Mouse (Mus musculus): ENCODE measurements around the gene Olfr76. TPM values are rescaled to one million over a fixed set of nuclear protein-coding genes. Genes with fewer than 3 reads are reported as not detected.
"Not testable (repeated sequence)": the region's sequence is repeated elsewhere in the genome, so short reads cannot be mapped to it uniquely, and the experiment has no call there.

Gene Olfr76
- polyA plus RNA-seq (2016; fragmentation: Nextera tagmentation; extraction: Ambion mirVana), result not detected in 2 replicates

- Histone ChIP-seq H3K4me1 (no peaks in the 10 kb centered on the region), H3K9me3 (no peaks in the 10 kb centered on the region), H3K27me3 (replicated peaks) (no peaks in the 10 kb centered on the region), H3K9ac (no peak within 1 kb of the TSS), H3K27ac (no peak within 1 kb of the TSS), H3K4me3 (no peak within 1 kb of the TSS), H3K36me3 (no peaks in the 10 kb centered on the region), H3K4me2 (replicated peaks) (no peak within 1 kb of the TSS)
- WGBS, result 75% methylated on average over 3 of the region's 3 CpGs
- ATAC-seq (ENCODE audit: low FRiP score, low read depth), result no peak
Measured at GRCm38 (mm10) chr19:12123103-12123502, at the start of gene Olfr76. Gene Olfr76 (minus strand): TSS chr19:12123203.

DNA sequence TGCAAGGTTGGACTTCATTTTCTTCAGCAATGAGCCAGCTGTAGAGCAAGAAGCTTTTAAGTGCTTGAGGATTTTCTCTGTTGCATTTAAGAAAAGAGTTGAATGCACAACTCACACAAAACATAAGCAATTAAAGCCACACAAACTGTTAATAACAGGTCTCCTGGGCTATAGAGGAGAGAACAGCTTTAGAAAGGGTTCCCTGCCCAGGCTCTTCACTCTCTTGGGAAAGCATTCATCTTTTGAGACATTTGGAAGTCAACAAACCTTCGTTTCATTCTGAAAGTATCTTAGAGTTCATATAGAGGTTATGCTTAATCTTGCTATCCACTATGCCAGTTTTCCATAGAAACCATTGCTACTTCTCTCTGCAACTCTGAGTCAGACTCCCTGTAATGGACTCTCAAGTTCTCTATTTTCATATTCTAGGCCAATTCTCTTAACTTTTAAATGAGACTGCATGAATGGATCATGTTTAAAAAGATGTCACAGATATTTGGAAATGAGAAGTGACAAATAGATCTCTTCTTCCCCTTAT, 47.1 kb upstream of the Olfr76 start, which contains the start of gene Olfr1555-ps1:
Gene Olfr1555-ps1, minus strand, starts transcription at position 51 of the 538 bp plus-strand sequence.
- H3K27me3 ChIP-seq (replicated peaks); H3K36me3 ChIP-seq; H3K4me2 ChIP-seq (replicated peaks); H3K4me3 ChIP-seq; H3K9ac ChIP-seq; H3K4me1 ChIP-seq; H3K27ac ChIP-seq; ATAC-seq (ENCODE audit: low FRiP score, low read depth); H3K9me3 ChIP-seq: not testable (repeated sequence)
- WGBS, result 51% methylated on average over 1 of the region's 1 CpGs

DNA sequence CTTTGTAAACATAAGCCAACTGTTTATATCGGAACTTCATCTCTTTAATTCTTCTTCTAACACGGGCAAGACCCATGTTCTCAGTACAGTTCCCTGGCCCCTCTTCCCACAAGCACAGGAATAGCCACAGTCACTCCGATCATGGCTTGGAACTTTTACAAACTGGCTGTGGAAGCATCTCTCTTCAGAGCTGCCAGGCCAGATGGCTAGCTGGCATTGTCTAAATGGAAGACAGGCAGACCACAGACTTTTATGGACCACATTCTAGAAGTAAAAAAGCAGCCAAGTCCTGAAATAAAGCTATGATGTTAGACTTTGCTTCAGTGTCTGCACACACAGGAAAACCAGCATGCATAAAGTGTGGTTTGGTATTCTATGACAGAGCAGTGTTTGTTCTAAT, 22.4 kb upstream of the Olfr76 start:
- no peak overlapping the region for H3K4me3 ChIP-seq
- H3K4me1 ChIP-seq, result no peaks in the 10 kb centered on the region
- H3K9ac ChIP-seq, result no peak overlapping the region
- H3K36me3 ChIP-seq, result no peaks in the 10 kb centered on the region
- no peak overlapping the region for H3K27ac ChIP-seq
- WGBS, result 91% methylated on average over 3 of the region's 3 CpGs
- no peaks in the 10 kb centered on the region for H3K27me3 ChIP-seq (replicated peaks)
- H3K4me2 ChIP-seq (replicated peaks), result no peak overlapping the region
- no peaks in the 10 kb centered on the region for H3K9me3 ChIP-seq
- ATAC-seq (ENCODE audit: low FRiP score, low read depth), result no peak

DNA sequence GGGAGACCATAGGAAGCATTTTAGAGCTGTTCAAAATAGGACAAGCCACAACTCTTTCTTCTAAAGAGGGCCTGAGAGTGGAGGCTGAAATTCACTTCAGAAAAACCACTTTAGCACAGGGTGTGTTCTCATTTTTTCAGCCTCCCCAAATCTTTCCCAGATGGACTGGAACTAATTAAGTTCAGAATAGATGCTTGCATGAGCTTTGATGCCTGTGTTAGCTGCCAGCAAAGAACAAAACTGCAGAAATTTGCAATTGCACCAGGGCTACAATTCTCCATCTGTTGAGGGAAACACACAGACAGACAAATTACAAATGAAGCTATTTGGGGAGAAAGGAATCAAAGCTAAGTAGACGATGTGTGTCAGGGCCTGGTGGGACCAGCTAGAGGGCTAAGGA, 20.4 kb upstream of the Olfr76 start:
- H3K4me3 ChIP-seq, result no peak overlapping the region

GRCm38 (mm10) chr19:12134289-12134688, 11.3 kb upstream of the Olfr76 start:
- no peak overlapping the region for H3K4me2 ChIP-seq (replicated peaks)
- no peak overlapping the region for H3K27ac ChIP-seq
- no peaks in the 10 kb centered on the region for H3K4me1 ChIP-seq
- no peaks in the 10 kb centered on the region for H3K36me3 ChIP-seq
- ATAC-seq (ENCODE audit: low FRiP score, low read depth), result no peak
- no peaks in the 10 kb centered on the region for H3K9me3 ChIP-seq
- WGBS, result 35% methylated on average over 2 of the region's 2 CpGs
- no peak overlapping the region for H3K4me3 ChIP-seq
- no peaks in the 10 kb centered on the region for H3K27me3 ChIP-seq (replicated peaks)
- H3K9ac ChIP-seq, result no peak overlapping the region

More for the DNA sequence above, 20.4 kb upstream of the Olfr76 start:
- Histone ChIP-seq H3K27me3 (replicated peaks) (no peaks in the 10 kb centered on the region), H3K36me3 (no peaks in the 10 kb centered on the region), H3K9me3 (no peaks in the 10 kb centered on the region), H3K4me2 (replicated peaks) (no peak overlapping the region), H3K4me1 (no peaks in the 10 kb centered on the region), H3K27ac (no peak overlapping the region), H3K9ac (no peak overlapping the region)
- ATAC-seq (ENCODE audit: low FRiP score, low read depth), result no peak
- 44% methylated on average over 1 of the region's 1 CpGs for WGBS

- H3K36me3 ChIP-seq, result no peaks in the 10 kb centered on the region
- H3K27me3 ChIP-seq (replicated peaks), result no peaks in the 10 kb centered on the region
- no peak overlapping the region for H3K4me2 ChIP-seq (replicated peaks)
- ATAC-seq (ENCODE audit: low FRiP score, low read depth), result no peak
- no peaks in the 10 kb centered on the region for H3K9me3 ChIP-seq
- no peak overlapping the region for H3K27ac ChIP-seq
- no peak overlapping the region for H3K9ac ChIP-seq
- no peak overlapping the region for H3K4me3 ChIP-seq
- 92% methylated on average over 3 of the region's 3 CpGs for WGBS
- H3K4me1 ChIP-seq, result no peaks in the 10 kb centered on the region
Measured at GRCm38 (mm10) chr19:12116464-12116863, 6.5 kb downstream of the Olfr76 start.

- no peaks in the 10 kb centered on the region for H3K4me1 ChIP-seq
- no peaks in the 10 kb centered on the region for H3K9me3 ChIP-seq
- H3K27me3 ChIP-seq (replicated peaks), result no peaks in the 10 kb centered on the region
- H3K27ac ChIP-seq, result no peak within 1 kb of the TSS
- H3K4me2 ChIP-seq (replicated peaks), result no peak within 1 kb of the TSS
- no peak within 1 kb of the TSS for H3K4me3 ChIP-seq
- H3K36me3 ChIP-seq, result no peaks in the 10 kb centered on the region
- no peak within 1 kb of the TSS for H3K9ac ChIP-seq
- 90% methylated on average over 1 of the region's 1 CpGs for WGBS
- no peak for ATAC-seq (ENCODE audit: low FRiP score, low read depth)
Measured at GRCm38 (mm10) chr19:12115797-12116196, 7.2 kb downstream of the Olfr76 start, which contains the start of gene Olfr1428. Gene Olfr1428 (minus strand): TSS chr19:12115897.

DNA sequence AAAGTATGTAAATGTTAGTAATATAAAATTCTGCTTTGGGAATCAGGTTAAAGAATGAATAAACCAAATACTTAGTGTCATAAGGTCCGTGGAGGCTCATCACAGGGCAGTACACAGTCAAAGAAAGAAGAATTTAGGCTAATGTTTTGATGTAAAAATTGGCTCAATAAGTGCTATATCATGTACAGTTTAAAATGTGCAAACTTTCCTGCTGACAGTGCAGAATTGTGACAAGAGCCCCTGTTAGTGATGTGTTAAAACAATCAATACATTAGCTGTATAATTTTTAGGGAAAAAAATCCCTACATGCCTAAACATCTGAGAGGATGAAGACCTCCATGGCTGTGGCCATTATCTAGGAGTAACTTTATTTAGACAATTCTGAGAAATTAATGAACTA, 9.2 kb downstream of the Olfr76 start:
- no peaks in the 10 kb centered on the region for H3K4me1 ChIP-seq
- H3K4me3 ChIP-seq, result no peak overlapping the region
- WGBS, result 77% methylated on average over 1 of the region's 1 CpGs
- H3K27ac ChIP-seq, result no peak overlapping the region
- H3K9ac ChIP-seq, result no peak overlapping the region
- no peak overlapping the region for H3K4me2 ChIP-seq (replicated peaks)
- H3K9me3 ChIP-seq, result no peaks in the 10 kb centered on the region
- no peaks in the 10 kb centered on the region for H3K27me3 ChIP-seq (replicated peaks)
- H3K36me3 ChIP-seq, result no peaks in the 10 kb centered on the region
- no peak for ATAC-seq (ENCODE audit: low FRiP score, low read depth)

DNA sequence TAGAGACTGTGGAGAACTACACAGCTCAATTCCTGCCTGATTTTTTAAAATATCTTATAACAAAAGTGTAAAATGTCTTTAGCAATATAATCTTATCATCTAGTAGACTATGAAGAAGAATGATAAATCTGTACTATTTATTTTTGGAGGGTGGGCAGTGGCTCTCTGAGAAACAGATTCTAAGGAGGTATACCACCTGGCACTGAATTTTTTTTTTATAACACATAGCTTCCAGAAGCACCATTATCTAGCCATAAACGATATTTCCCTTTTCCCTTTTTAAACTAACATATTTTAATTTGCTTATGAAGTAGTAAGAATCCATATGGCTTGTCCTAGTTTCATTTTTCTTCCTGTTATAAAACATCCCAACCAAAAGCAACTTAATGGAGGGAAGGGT, 18.5 kb downstream of the Olfr76 start:
- no peaks in the 10 kb centered on the region for H3K36me3 ChIP-seq
- no peak overlapping the region for H3K4me2 ChIP-seq (replicated peaks)
- H3K27ac ChIP-seq, result no peak overlapping the region
- no peak for ATAC-seq (ENCODE audit: low FRiP score, low read depth)
- H3K9me3 ChIP-seq, result no peaks in the 10 kb centered on the region
- no peak overlapping the region for H3K9ac ChIP-seq
- 55% methylated on average over 1 of the region's 1 CpGs for WGBS
- H3K27me3 ChIP-seq (replicated peaks), result no peaks in the 10 kb centered on the region
- H3K4me1 ChIP-seq, result no peaks in the 10 kb centered on the region
- no peak overlapping the region for H3K4me3 ChIP-seq

GRCm38 (mm10) chr19:12103234-12103633, 19.8 kb downstream of the Olfr76 start, which contains the start of gene Olfr1427:
Gene Olfr1427 (minus strand): TSS chr19:12103334.
- Histone ChIP-seq H3K4me3 (no peak within 1 kb of the TSS), H3K36me3 (no peaks in the 10 kb centered on the region), H3K9ac (no peak within 1 kb of the TSS), H3K9me3 (no peaks in the 10 kb centered on the region), H3K27ac (no peak within 1 kb of the TSS), H3K4me2 (replicated peaks) (no peak within 1 kb of the TSS), H3K4me1 (no peaks in the 10 kb centered on the region), H3K27me3 (replicated peaks) (no peaks in the 10 kb centered on the region)
- WGBS, result 94% methylated on average over 2 of the region's 2 CpGs
- no peak for ATAC-seq (ENCODE audit: low FRiP score, low read depth)

GRCm38 (mm10) chr19:12091913-12092312, 31.1 kb downstream of the Olfr76 start, which contains the start of gene Olfr1426:
Gene Olfr1426 (minus strand): TSS chr19:12092013.
- 84% methylated on average over 1 of the region's 1 CpGs for WGBS
- Histone ChIP-seq H3K4me2 (replicated peaks) (no peak within 1 kb of the TSS), H3K27ac (no peak within 1 kb of the TSS), H3K36me3 (no peaks in the 10 kb centered on the region), H3K27me3 (replicated peaks) (no peaks in the 10 kb centered on the region), H3K9ac (no peak within 1 kb of the TSS), H3K4me1 (no peaks in the 10 kb centered on the region), H3K4me3 (no peak within 1 kb of the TSS), H3K9me3 (no peaks in the 10 kb centered on the region)
- no peak for ATAC-seq (ENCODE audit: low FRiP score, low read depth)

GRCm38 (mm10) chr19:12077631-12078030, 45.4 kb downstream of the Olfr76 start, which contains the start of gene Olfr1425:
Gene Olfr1425 (minus strand): TSS chr19:12077731.
- H3K4me3 ChIP-seq, result not testable (repeated sequence)

DNA sequence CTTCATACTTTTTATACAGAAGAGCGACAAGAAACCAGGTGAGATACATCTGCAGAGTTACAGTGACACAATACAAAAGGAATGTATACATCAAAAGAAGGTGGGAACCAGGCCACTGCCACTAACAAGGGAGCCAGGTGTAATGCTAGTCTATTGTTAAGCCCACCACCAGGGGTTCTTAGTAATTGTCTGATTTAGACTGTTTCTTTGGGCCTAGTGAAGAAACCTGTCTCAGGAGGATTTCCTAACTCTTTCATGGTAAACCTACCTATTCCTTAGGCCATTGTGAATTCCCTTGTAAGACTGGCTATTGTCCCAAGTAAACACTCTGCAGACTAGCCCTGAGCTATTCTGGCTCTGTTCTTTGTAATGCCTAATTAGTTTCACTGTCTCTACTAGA, 53.5 kb downstream of the Olfr76 start:
- not testable (repeated sequence) for H3K36me3 ChIP-seq; H3K9ac ChIP-seq; H3K27me3 ChIP-seq (replicated peaks); H3K4me3 ChIP-seq; H3K4me1 ChIP-seq; H3K4me2 ChIP-seq (replicated peaks); ATAC-seq (ENCODE audit: low FRiP score, low read depth); H3K27ac ChIP-seq; H3K9me3 ChIP-seq
- WGBS, result 88% methylated on average over 1 of the region's 1 CpGs

More at GRCm38 (mm10) chr19:12077631-12078030, 45.4 kb downstream of the Olfr76 start, which contains the start of gene Olfr1425:
- not testable (repeated sequence) for H3K27me3 ChIP-seq (replicated peaks); H3K4me1 ChIP-seq; H3K9me3 ChIP-seq; H3K36me3 ChIP-seq; H3K9ac ChIP-seq; ATAC-seq (ENCODE audit: low FRiP score, low read depth); H3K27ac ChIP-seq; H3K4me2 ChIP-seq (replicated peaks)
- WGBS, result 86% methylated on average over 4 of the region's 4 CpGs

Measured in neural tube, embryonic 12.5 days (tissue).